Mouse (Mus musculus): ENCODE results near the gene Gm27021. TPM values are rescaled to one million over a fixed set of nuclear protein-coding genes. Genes with fewer than 3 reads are reported as not detected.

Gene Gm27021
- total and polyA plus RNA-seq, 3 experiments = 0.21 to 0.54 TPM; not detected in 1

DNA sequence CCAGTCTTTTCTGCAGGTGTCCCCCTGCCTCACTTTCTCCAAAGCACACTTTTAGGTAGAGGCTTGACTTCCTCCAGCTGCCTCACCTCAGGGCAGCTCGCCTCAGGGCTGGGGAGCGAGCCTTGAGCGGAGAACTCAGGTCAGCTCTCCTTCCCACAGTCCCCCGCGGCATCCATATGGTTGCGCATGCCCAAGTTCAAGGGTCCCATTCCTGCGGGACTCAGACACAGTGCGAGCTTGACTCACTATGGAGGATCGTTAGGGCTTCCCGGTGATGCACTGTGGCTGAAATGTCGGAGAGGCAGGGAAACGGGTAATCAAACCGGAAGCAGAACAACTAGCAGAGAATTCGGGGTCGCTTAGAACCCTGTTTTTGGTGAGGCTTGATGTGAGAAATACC is 37.3 kb upstream of the Gm27021 start:
- Histone ChIP-seq H3K36me3 (ENCODE audit: control insufficient read depth in 1 of 2, insufficient read depth in 2 of 2, low read length in 2 of 2) (no peaks in the 10 kb centered on the region), H3K4me1 (ENCODE audit: control insufficient read depth in 1 of 2, insufficient read depth in 2 of 2, low read length in 2 of 2) (no peaks in the 10 kb centered on the region), H3K27ac (ENCODE audit: control insufficient read depth, low read depth, low read length) (no peak overlapping the region), H3K79me2 (ENCODE audit: control insufficient read depth, insufficient read depth, low read length, poor library complexity) (no peaks in the 10 kb centered on the region), H3K27me3 (ENCODE audit: control insufficient read depth in 1 of 2, insufficient read depth in 2 of 2, low read length in 2 of 2) (no peaks in the 10 kb centered on the region), H3K9me3 (replicated peaks; ENCODE audit: insufficient read depth, low read length) (no peaks in the 10 kb centered on the region), H3K9ac (ENCODE audit: control insufficient read depth, low read depth, low read length, poor library complexity, severe bottlenecking) (no peak overlapping the region), H3K4me3 (ENCODE audit: control insufficient read depth in 1 of 2, insufficient read depth in 1 of 2, low read depth in 2 of 2, low read length in 2 of 2) (no peak overlapping the region)
- DNase-seq (ENCODE audit: low read depth, low spot score) = no peak
- TF ChIP-seq MAFK (IDR thresholded peaks at IDR 0.05; ENCODE audit: borderline replicate concordance, low read depth, low read length) (no peak), CTCF (IDR thresholded peaks at IDR 0.05 in 2 of 3, conservative IDR thresholded peaks at IDR 0.05 in 1 of 3; ENCODE audit: control insufficient read depth in 1 of 3, insufficient read depth in 1 of 3, low read depth in 2 of 3, low read length in 3 of 3, poor library complexity in 1 of 3, severe bottlenecking in 1 of 3) (no peak), SMC3 (IDR thresholded peaks at IDR 0.05; ENCODE audit: low read depth, low read length) (no peak), MYB (IDR thresholded peaks at IDR 0.05; ENCODE audit: low read depth, low read length) (no peak), GATA1 (IDR thresholded peaks at IDR 0.05; ENCODE audit: low read depth, low read length) (no peak), RAD21 (IDR thresholded peaks at IDR 0.05; ENCODE audit: low read depth, low read length) (no peak), RCOR1 (IDR thresholded peaks at IDR 0.05; ENCODE audit: low read depth, low read length) (no peak), MXI1 (IDR thresholded peaks at IDR 0.05; ENCODE audit: low read depth, low read length) (no peak), TBP (IDR thresholded peaks at IDR 0.05; ENCODE audit: low read depth, low read length) (no peak), POLR2AphosphoS2 (IDR thresholded peaks at IDR 0.05; ENCODE audit: low read length) (no peak), UBTF (IDR thresholded peaks at IDR 0.05; ENCODE audit: borderline replicate concordance, insufficient read depth, low read depth, low read length) (no peak), CHD1 (IDR thresholded peaks at IDR 0.05; ENCODE audit: low read depth, low read length) (no peak), ELF1 (IDR thresholded peaks at IDR 0.05; ENCODE audit: low read depth, low read length) (no peak), JUND (IDR thresholded peaks at IDR 0.05; ENCODE audit: low read depth, low read length) (no peak), MEF2A (IDR thresholded peaks at IDR 0.05; ENCODE audit: extremely low read depth, insufficient replicate concordance, low read depth, low read length, poor library complexity, severe bottlenecking) (no peak), MAZ (IDR thresholded peaks at IDR 0.05; ENCODE audit: low read depth, low read length) (no peak), POLR2A (IDR thresholded peaks at IDR 0.05; ENCODE audit: control insufficient read depth in 1 of 2, insufficient read depth in 1 of 2, low read depth in 1 of 2, low read length in 2 of 2, poor library complexity in 1 of 2) (no peak)

GRCm38 (mm10) chr8:120704203-120704602 is 36.3 kb upstream of the Gm27021 start:
- H3K36me3 ChIP-seq (ENCODE audit: control insufficient read depth in 1 of 2, insufficient read depth in 2 of 2, low read length in 2 of 2) = no peaks in the 10 kb centered on the region
- no peaks in the 10 kb centered on the region for H3K9me3 ChIP-seq (replicated peaks; ENCODE audit: insufficient read depth, low read length)
- TF ChIP-seq USF2 (IDR thresholded peaks at IDR 0.05; ENCODE audit: borderline replicate concordance in 1 of 2, insufficient read depth in 1 of 2, low read depth in 1 of 2, low read length in 2 of 2) (no peak), ZC3H11A (IDR thresholded peaks at IDR 0.05; ENCODE audit: low read depth, low read length) (no peak), USF1 (IDR thresholded peaks at IDR 0.05; ENCODE audit: low read depth, low read length) (no peak), NRF1 (IDR thresholded peaks at IDR 0.05; ENCODE audit: insufficient read depth, low read depth, low read length, poor library complexity, severe bottlenecking) (no peak), BHLHE40 (IDR thresholded peaks at IDR 0.05; ENCODE audit: borderline replicate concordance, low read depth, low read length) (no peak), KAT2A (conservative IDR thresholded peaks at IDR 0.05; ENCODE audit: low read depth, low read length) (no peak), MAFK (IDR thresholded peaks at IDR 0.05; ENCODE audit: borderline replicate concordance, low read depth, low read length) (no peak), ZKSCAN1 (IDR thresholded peaks at IDR 0.05; ENCODE audit: low read depth, low read length) (no peak), MEF2A (IDR thresholded peaks at IDR 0.05; ENCODE audit: extremely low read depth, insufficient replicate concordance, low read depth, low read length, poor library complexity, severe bottlenecking) (no peak), MYC (IDR thresholded peaks at IDR 0.05; ENCODE audit: low read depth, low read length) (no peak), SIN3A (IDR thresholded peaks at IDR 0.05; ENCODE audit: low read length) (no peak), NELFE (IDR thresholded peaks at IDR 0.05; ENCODE audit: low read depth, low read length) (no peak)
- no peaks in the 10 kb centered on the region for H3K27me3 ChIP-seq (ENCODE audit: control insufficient read depth in 1 of 2, insufficient read depth in 2 of 2, low read length in 2 of 2)
- H3K9ac ChIP-seq (ENCODE audit: control insufficient read depth, low read depth, low read length, poor library complexity, severe bottlenecking) = no peak overlapping the region
- H3K4me3 ChIP-seq (ENCODE audit: control insufficient read depth in 1 of 2, insufficient read depth in 1 of 2, low read depth in 2 of 2, low read length in 2 of 2) = no peak overlapping the region
- no peak overlapping the region for H3K27ac ChIP-seq (ENCODE audit: control insufficient read depth, low read depth, low read length)
- no peak for DNase-seq (ENCODE audit: low read depth, low spot score)
- H3K4me1 ChIP-seq (ENCODE audit: control insufficient read depth in 1 of 2, insufficient read depth in 2 of 2, low read length in 2 of 2) = no peaks in the 10 kb centered on the region
- H3K79me2 ChIP-seq (ENCODE audit: control insufficient read depth, insufficient read depth, low read length, poor library complexity) = no peaks in the 10 kb centered on the region

Data from MEL (cell line).